Mouse (Mus musculus): ENCODE results near the gene Tmem265.

DNA sequence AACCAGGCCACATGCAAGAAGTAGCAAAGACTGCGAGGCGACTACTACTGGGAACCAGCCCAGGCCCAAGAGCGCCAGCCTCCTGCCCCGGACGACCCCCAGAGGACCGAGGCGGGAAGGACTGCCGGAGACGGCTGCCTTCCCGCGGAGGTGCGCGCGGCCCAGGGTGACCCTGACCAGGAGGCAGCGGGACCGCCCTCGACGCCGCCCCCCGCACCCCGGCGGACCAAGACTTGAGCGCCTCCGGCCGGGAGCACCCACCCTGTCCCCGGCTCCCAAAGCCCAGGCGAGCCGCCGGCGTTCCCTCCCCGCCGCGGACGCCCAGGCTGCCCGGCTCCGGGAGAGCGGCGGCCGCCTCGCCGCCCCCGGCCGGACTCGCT, 53.3 kb downstream of the Tmem265 start:
- no peak for TF ChIP-seq POLR2A (IDR thresholded peaks at IDR 0.05; ENCODE audit: insufficient read depth, low read depth, low read length)
- no peak for TF ChIP-seq CTCF (IDR thresholded peaks at IDR 0.05; ENCODE audit: insufficient read depth, low read depth, low read length)

Measured in olfactory bulb, adult 2 months (tissue).